Mouse (Mus musculus): ENCODE data around the gene Ypel3.

Ypel3 gene

GRCm38 (mm10) chr7:126818818-126819217 is 42.1 kb downstream of the Ypel3 start:
- DNase-seq = no peak

- peak; percentile 87 for DNase-seq
Measured at GRCm38 (mm10) chr7:126821835-126822511, 45.2 kb downstream of the Ypel3 start.

GRCm38 (mm10) chr7:126822741-126823140 is 46.0 kb downstream of the Ypel3 start:
- no peak for DNase-seq

- no peak for DNase-seq
Measured at GRCm38 (mm10) chr7:126823202-126823711, 46.5 kb downstream of the Ypel3 start.

DNA sequence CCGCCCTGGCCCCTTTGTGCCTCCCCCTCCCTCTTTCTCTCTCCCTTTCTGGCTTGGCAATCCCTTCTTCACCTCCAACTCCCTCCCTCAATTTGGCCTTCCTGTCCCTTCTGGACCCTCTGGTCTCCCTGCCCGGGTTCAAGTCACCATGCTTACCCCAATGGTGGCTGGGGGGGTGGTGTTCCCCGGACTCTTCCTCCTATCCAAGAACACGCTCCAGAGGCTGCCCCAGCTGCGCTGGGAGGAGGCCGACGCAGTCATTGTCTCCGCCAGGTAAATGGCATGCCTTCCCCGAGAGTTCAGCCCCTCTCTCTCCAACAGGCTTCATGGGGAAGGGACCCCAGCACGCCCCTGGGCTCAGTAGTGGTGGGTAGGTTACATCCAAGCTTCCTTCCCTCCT is 47.2 kb downstream of the Ypel3 start:
- no peak for DNase-seq

GRCm38 (mm10) chr7:126825403-126825802 is 48.6 kb downstream of the Ypel3 start:
- peak; percentile 66 for DNase-seq

- no peak for DNase-seq
Measured at GRCm38 (mm10) chr7:126825952-126826351, 49.2 kb downstream of the Ypel3 start.
